Mouse (Mus musculus) G1E (cell line): ENCODE results near the gene Slc7a14. TPM values are rescaled to one million over a fixed set of nuclear protein-coding genes. Genes with fewer than 3 reads are reported as not detected.

Experiments
- ATAC-seq: 2 replicates; pipeline ENCODE4 v1.8.0; 2016; ENCODE audit warnings: mild to moderate bottlenecking; ENCODE audit not compliant: insufficient number of reproducible peaks, poor library complexity, low FRiP score, severe bottlenecking; ENCODE audit errors: extremely low read depth
- DNase-seq: peaks from one replicate; pipeline ENCODE4 v3.0.0; 2012; ENCODE audit warnings: low spot score
- H3K27me3 ChIP-seq: 2 replicates; pipeline ENCODE4 v1.6.1; 2012; ENCODE audit warnings: mild to moderate bottlenecking, low read length, inconsistent platforms; ENCODE audit not compliant: insufficient read depth
- H3K36me3 ChIP-seq: replicated peaks from 2 replicates; pipeline ENCODE3; 2012; ENCODE audit warnings: mild to moderate bottlenecking, inconsistent platforms
- H3K4me1 ChIP-seq: 2 replicates; pipeline ENCODE4 v1.6.1; 2012; ENCODE audit warnings: low read depth, low read length, inconsistent platforms, mixed read lengths; ENCODE audit not compliant: insufficient read depth
- H3K4me3 ChIP-seq: 2 replicates; pipeline ENCODE4 v1.5.1; 2012; ENCODE audit warnings: low read depth, mild to moderate bottlenecking, inconsistent platforms, low read length, moderate library complexity, mixed read lengths
- H3K9me3 ChIP-seq: replicated peaks from 2 replicates; pipeline ENCODE4 v1.6.1; 2012; ENCODE audit warnings: inconsistent platforms
- CTCF ChIP-seq: IDR thresholded peaks from 2 replicates; pipeline ENCODE4 v1.5.1; 2012; ENCODE audit warnings: low read depth, low read length, inconsistent platforms, mixed read lengths
- GATA1 ChIP-seq: IDR thresholded peaks from 2 replicates; pipeline ENCODE4 v1.6.1; 2012; ENCODE audit warnings: borderline replicate concordance, low read length, inconsistent platforms, mixed read lengths
- GATA2 ChIP-seq: IDR thresholded peaks from 2 replicates; pipeline ENCODE4 v1.6.1; 2012; ENCODE audit warnings: low read depth, low read length, inconsistent platforms, borderline replicate concordance
- POLR2AphosphoS5 ChIP-seq: IDR thresholded peaks from 2 replicates; pipeline ENCODE4 v1.6.1; 2012; ENCODE audit warnings: low read depth, low read length, inconsistent platforms; ENCODE audit not compliant: insufficient replicate concordance
- TAL1 ChIP-seq: conservative IDR thresholded peaks from 2 replicates; pipeline ENCODE4 v1.6.1; 2012; ENCODE audit warnings: low read depth, low read length, inconsistent platforms, mixed read lengths
- polyA plus RNA-seq: library from polyadenylated mRNA; stranded (reverse); fragments of >175 nt; gene quantifications from 2 replicates; pipeline ENCODE4 v1.2.3, GENCODE M21; 2012
- total RNA-seq, 2 experiments: library from RNA; stranded (forward) in 1 of 2; stranded (reverse) in 1 of 2; fragments of 200-1000 nt in 1 of 2; fragments of >200 nt in 1 of 2; fragmentation: Nextera tagmentation in 1 of 2; gene quantifications; 2 replicates each; pipeline ENCODE4 v1.2.3; 2014 to 2017

The Slc7a14 gene
- total and polyA plus RNA-seq, 3 experiments, result 0.11 TPM; not detected in 2

DNA sequence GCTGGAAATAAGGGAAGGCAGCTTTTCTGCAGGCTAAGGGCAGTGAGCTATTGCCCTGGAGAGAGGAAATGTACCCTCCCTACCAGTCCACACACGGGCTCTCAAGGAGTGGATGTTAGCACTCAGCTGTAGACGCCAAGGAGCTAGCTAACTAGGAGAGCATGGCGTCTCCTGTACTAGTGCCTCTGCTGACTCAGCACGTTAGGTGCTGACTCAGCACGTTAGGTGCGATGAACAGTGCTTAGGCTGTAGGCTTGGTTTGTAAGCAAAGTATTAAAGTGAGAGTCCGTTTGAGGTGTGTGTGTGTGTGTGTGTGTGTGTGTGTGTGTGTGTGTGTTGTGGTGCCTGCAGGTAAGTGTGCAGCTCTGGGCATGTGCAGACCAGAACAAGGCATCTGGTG lies 119.8 kb downstream of the Slc7a14 start:
- DNase-seq (no peak), ATAC-seq (no peak)
- Histone ChIP-seq H3K9me3 (no peaks in the 10 kb centered on the region), H3K27me3 (no peaks in the 10 kb centered on the region), H3K36me3 (no peaks in the 10 kb centered on the region), H3K4me3 (no peak overlapping the region), H3K4me1 (no peaks in the 10 kb centered on the region)
- TF ChIP-seq CTCF (no peak), GATA1 (no peak), GATA2 (no peak)

DNA sequence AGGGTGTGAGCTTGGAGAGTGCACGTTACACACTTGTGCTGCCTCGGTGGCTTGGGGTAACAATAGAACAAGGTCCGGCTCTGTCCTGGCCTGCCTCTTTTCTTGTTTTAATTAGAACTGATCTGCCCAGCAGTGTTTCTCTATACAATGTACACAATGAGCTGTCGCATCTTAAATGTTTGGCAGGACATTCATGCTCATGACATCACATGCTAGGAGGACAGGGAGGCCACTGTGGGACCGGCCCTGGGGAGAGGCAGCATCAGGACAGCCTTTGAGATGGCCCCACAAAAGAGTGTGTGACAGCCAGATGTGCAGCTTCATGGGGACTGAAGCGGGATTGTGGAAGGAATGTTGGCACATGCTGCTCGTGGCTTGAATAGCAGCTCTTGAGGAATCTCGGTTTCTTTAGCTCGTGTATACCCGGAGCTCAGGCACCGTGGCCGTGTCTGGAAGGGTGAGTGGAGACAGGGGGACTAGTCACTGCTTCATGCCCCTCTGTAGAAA lies 143.8 kb downstream of the Slc7a14 start:
- TF ChIP-seq CTCF (no peak), POLR2AphosphoS5 (no peak), GATA2 (no peak), GATA1 (no peak), TAL1 (no peak)
- ATAC-seq (no peak), DNase-seq (no peak)
- H3K36me3 ChIP-seq, result no peaks in the 10 kb centered on the region
- H3K9me3 ChIP-seq, result no peaks in the 10 kb centered on the region
- H3K27me3 ChIP-seq, result no peaks in the 10 kb centered on the region; the same call in 1 of the 2 replicates
- no peak overlapping the region for H3K4me3 ChIP-seq
- no peaks in the 10 kb centered on the region for H3K4me1 ChIP-seq

- no peaks in the 10 kb centered on the region for H3K9me3 ChIP-seq
- ATAC-seq (no peak), DNase-seq (no peak)
- no peak overlapping the region for H3K4me3 ChIP-seq
- no peaks in the 10 kb centered on the region for H3K36me3 ChIP-seq
- H3K27me3 ChIP-seq, result no peaks in the 10 kb centered on the region; the same call in 1 of the 2 replicates
- H3K4me1 ChIP-seq, result no peaks in the 10 kb centered on the region
- TF ChIP-seq GATA1 (no peak), GATA2 (no peak), POLR2AphosphoS5 (no peak), TAL1 (no peak), CTCF (no peak)
These were observed 144.4 kb downstream of the Slc7a14 start for GRCm38 (mm10) chr3:31165803-31166202.

GRCm38 (mm10) chr3:31162860-31163259 lies 147.3 kb downstream of the Slc7a14 start:
- H3K9me3 ChIP-seq, result no peaks in the 10 kb centered on the region
- no peaks in the 10 kb centered on the region for H3K36me3 ChIP-seq
- H3K4me1 ChIP-seq, result no peaks in the 10 kb centered on the region
- ATAC-seq (no peak), DNase-seq (no peak)
- H3K27me3 ChIP-seq, result no peaks in the 10 kb centered on the region; the same call in 1 of the 2 replicates
- no peak for TF ChIP-seq GATA2
- no peak overlapping the region for H3K4me3 ChIP-seq

GRCm38 (mm10) chr3:31161336-31161735 lies 148.8 kb downstream of the Slc7a14 start:
- H3K4me1 ChIP-seq, result no peaks in the 10 kb centered on the region
- no peaks in the 10 kb centered on the region for H3K36me3 ChIP-seq
- ATAC-seq (no peak), DNase-seq (no peak)
- TF ChIP-seq POLR2AphosphoS5 (no peak), TAL1 (no peak), GATA1 (no peak), GATA2 (no peak), CTCF (no peak)
- H3K27me3 ChIP-seq, result no peaks in the 10 kb centered on the region; the same call in 1 of the 2 replicates
- no peak overlapping the region for H3K4me3 ChIP-seq
- no peaks in the 10 kb centered on the region for H3K9me3 ChIP-seq

GRCm38 (mm10) chr3:31160046-31160445 lies 150.1 kb downstream of the Slc7a14 start:
- H3K9me3 ChIP-seq, result no peaks in the 10 kb centered on the region
- H3K36me3 ChIP-seq, result no peaks in the 10 kb centered on the region
- no peaks in the 10 kb centered on the region; the same call in 1 of the 2 replicates for H3K27me3 ChIP-seq
- H3K4me1 ChIP-seq, result no peaks in the 10 kb centered on the region
- no peak overlapping the region for H3K4me3 ChIP-seq
- no peak for TF ChIP-seq GATA2
- no peak for TF ChIP-seq CTCF
- no peak for TF ChIP-seq POLR2AphosphoS5
- no peak for TF ChIP-seq TAL1
- no peak for TF ChIP-seq GATA1
- DNase-seq (no peak), ATAC-seq (no peak)

DNA sequence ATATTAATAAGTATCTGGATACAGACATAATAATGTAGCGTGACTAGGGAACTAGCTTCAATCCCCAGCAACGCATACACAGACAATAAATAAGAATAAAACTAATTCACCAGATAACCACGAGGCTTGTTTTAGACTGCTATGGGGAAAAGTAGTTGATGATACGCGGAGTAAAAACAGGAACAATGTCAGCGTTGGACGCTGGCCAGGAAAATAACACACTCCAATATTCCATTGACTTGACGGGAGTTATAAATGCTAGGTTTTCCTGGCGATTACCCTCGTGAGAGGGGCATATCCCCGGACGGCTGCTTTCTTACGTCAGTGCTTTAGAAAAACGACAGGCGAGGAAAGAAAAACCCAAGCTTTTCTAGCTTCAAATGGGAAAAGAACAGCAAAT lies 152.4 kb downstream of the Slc7a14 start:
- ATAC-seq, result no peak
- H3K4me3 ChIP-seq, result no peak overlapping the region
- no peaks in the 10 kb centered on the region for H3K36me3 ChIP-seq
- no peaks in the 10 kb centered on the region for H3K4me1 ChIP-seq
- no peaks in the 10 kb centered on the region for H3K9me3 ChIP-seq
- H3K27me3 ChIP-seq, result no peaks in the 10 kb centered on the region; the same call in 1 of the 2 replicates
- TF ChIP-seq TAL1 (no peak), GATA2 (no peak), CTCF (no peak), GATA1 (no peak), POLR2AphosphoS5 (no peak)
- DNase-seq, result no peak
